Mouse (Mus musculus): ENCODE measurements around the gene Serpinb2. TPM values are rescaled to one million over a fixed set of nuclear protein-coding genes. Genes with fewer than 3 reads are reported as not detected.

Serpinb2 gene
- polyA plus RNA-seq, 1 experiment = 3.4 TPM

GRCm38 (mm10) chr1:107512194-107513138 lies 1.2 kb downstream of the Serpinb2 start:
- Histone ChIP-seq H3K27ac (ENCODE audit: control insufficient read depth, insufficient read depth, low read depth, low read length, poor library complexity) (no peak overlapping the region), H3K4me3 (replicated peaks; ENCODE audit: control insufficient read depth, low read depth, low read length) (no peak overlapping the region), H3K4me1 (ENCODE audit: control insufficient read depth, insufficient read depth, low read length) (peaks cover 2% of the 10 kb centered on the region; the same call in 1 of the 2 replicates)
- no peak for TF ChIP-seq POLR2A (IDR thresholded peaks at IDR 0.05; ENCODE audit: borderline replicate concordance, control insufficient read depth, low read depth, low read length)
- no peak for TF ChIP-seq CTCF (IDR thresholded peaks at IDR 0.05; ENCODE audit: control insufficient read depth, insufficient read depth, low read length)
- 79% methylated on average over 2 of the region's 2 CpGs for WGBS

DNA sequence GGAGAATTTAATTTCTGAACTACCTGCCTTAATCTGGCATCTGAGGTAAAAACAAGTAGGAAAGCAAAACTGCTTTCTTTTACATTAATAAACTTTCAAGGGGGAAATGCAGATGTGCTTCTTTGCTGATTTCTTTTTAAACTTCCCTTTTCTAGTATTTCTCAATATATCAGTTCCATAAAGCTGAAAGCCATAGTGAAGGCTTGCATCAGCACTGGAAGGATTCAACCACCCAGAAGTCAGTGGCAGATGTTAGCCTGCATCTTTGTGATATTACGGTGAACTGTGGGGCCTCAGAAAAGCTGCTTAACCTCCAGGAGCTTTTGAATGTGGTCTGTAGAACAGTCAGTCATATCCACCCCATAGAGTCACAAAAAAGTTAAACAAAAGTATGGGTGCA lies 2.3 kb downstream of the Serpinb2 start:
- Histone ChIP-seq H3K27ac (ENCODE audit: control insufficient read depth, insufficient read depth, low read depth, low read length, poor library complexity) (no peak overlapping the region), H3K4me1 (ENCODE audit: control insufficient read depth, insufficient read depth, low read length) (peaks cover 2% of the 10 kb centered on the region; the same call in 1 of the 2 replicates), H3K4me3 (replicated peaks; ENCODE audit: control insufficient read depth, low read depth, low read length) (no peak overlapping the region)
- TF ChIP-seq CTCF (IDR thresholded peaks at IDR 0.05; ENCODE audit: control insufficient read depth, insufficient read depth, low read length) (no peak), POLR2A (IDR thresholded peaks at IDR 0.05; ENCODE audit: borderline replicate concordance, control insufficient read depth, low read depth, low read length) (no peak)
- WGBS = 44% methylated on average over 1 of the region's 1 CpGs

- 24% methylated on average over 2 of the region's 2 CpGs for WGBS
- no peak for TF ChIP-seq POLR2A (IDR thresholded peaks at IDR 0.05; ENCODE audit: borderline replicate concordance, control insufficient read depth, low read depth, low read length)
- no peak for TF ChIP-seq CTCF (IDR thresholded peaks at IDR 0.05; ENCODE audit: control insufficient read depth, insufficient read depth, low read length)
- no peak overlapping the region for H3K4me3 ChIP-seq (replicated peaks; ENCODE audit: control insufficient read depth, low read depth, low read length)
- no peak overlapping the region for H3K27ac ChIP-seq (ENCODE audit: control insufficient read depth, insufficient read depth, low read depth, low read length, poor library complexity)
- H3K4me1 ChIP-seq (ENCODE audit: control insufficient read depth, insufficient read depth, low read length) = peaks cover 2% of the 10 kb centered on the region; the same call in 1 of the 2 replicates
These were observed 4.7 kb downstream of the Serpinb2 start for GRCm38 (mm10) chr1:107515839-107516498.

- Histone ChIP-seq H3K4me3 (replicated peaks; ENCODE audit: control insufficient read depth, low read depth, low read length) (no peak overlapping the region), H3K27ac (ENCODE audit: control insufficient read depth, insufficient read depth, low read depth, low read length, poor library complexity) (no peak overlapping the region), H3K4me1 (ENCODE audit: control insufficient read depth, insufficient read depth, low read length) (peaks cover 3% of the 10 kb centered on the region)
- WGBS = 5% methylated on average over 4 of the region's 4 CpGs
- TF ChIP-seq CTCF (IDR thresholded peaks at IDR 0.05; ENCODE audit: control insufficient read depth, insufficient read depth, low read length) = no peak
- no peak for TF ChIP-seq POLR2A (IDR thresholded peaks at IDR 0.05; ENCODE audit: borderline replicate concordance, control insufficient read depth, low read depth, low read length)
These were observed 14.4 kb downstream of the Serpinb2 start for GRCm38 (mm10) chr1:107525592-107525991.

DNA sequence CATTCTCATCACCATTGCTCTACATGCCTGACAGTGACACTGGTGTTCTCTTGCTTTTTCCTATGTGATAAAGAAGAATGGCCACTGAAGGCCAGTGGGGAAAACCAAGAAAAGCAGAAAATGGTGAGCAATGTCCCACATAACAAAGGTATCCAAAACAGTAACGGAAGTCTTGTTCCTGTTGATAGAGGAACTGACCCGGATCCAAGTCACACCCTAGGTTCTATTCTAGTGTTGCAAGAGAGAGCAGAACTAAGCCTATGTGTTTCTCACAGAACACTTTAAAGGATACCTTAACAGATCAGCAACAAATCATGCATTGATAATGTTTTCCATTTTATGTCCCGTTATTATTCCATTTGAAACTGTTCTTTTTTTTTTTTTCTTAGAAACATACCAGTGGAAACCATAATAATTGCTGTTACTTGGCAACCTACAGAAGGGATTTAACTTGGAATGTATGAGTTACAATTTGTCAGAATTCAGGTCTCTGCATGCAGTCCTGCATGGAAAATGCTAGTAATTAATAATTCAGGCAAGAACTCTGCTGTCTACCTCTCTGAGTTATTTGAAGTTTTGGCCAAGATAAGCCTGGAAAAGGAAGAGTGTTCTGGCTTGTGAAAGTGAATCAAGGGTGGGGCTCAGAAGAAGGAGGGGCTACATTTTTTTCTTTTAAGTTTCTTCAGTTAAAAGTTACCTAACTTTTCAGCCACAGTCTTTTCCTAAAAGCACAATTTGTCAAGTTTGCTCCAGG lies 17.3 kb downstream of the Serpinb2 start:
- WGBS = 22% methylated on average over 3 of the region's 3 CpGs
- Histone ChIP-seq H3K4me3 (replicated peaks; ENCODE audit: control insufficient read depth, low read depth, low read length) (no peak overlapping the region), H3K27ac (ENCODE audit: control insufficient read depth, insufficient read depth, low read depth, low read length, poor library complexity) (no peak overlapping the region; the same call in 1 of the 2 replicates), H3K4me1 (ENCODE audit: control insufficient read depth, insufficient read depth, low read length) (peaks cover 3% of the 10 kb centered on the region)
- no peak for TF ChIP-seq CTCF (IDR thresholded peaks at IDR 0.05; ENCODE audit: control insufficient read depth, insufficient read depth, low read length)
- no peak for TF ChIP-seq POLR2A (IDR thresholded peaks at IDR 0.05; ENCODE audit: borderline replicate concordance, control insufficient read depth, low read depth, low read length)

- no peak overlapping the region for H3K27ac ChIP-seq (ENCODE audit: control insufficient read depth, insufficient read depth, low read depth, low read length, poor library complexity)
- H3K4me1 ChIP-seq (ENCODE audit: control insufficient read depth, insufficient read depth, low read length) = peaks cover 1% of the 10 kb centered on the region
- TF ChIP-seq POLR2A (IDR thresholded peaks at IDR 0.05; ENCODE audit: borderline replicate concordance, control insufficient read depth, low read depth, low read length) = no peak
- TF ChIP-seq CTCF (IDR thresholded peaks at IDR 0.05; ENCODE audit: control insufficient read depth, insufficient read depth, low read length) = no peak
- WGBS = 61% methylated on average over 5 of the region's 5 CpGs
- H3K4me3 ChIP-seq (replicated peaks; ENCODE audit: control insufficient read depth, low read depth, low read length) = peak overlapping the region; percentile 59
These were observed 18.3 kb downstream of the Serpinb2 start for GRCm38 (mm10) chr1:107529365-107530052.

GRCm38 (mm10) chr1:107533736-107534135 lies 22.5 kb downstream of the Serpinb2 start:
- no peak overlapping the region for H3K27ac ChIP-seq (ENCODE audit: control insufficient read depth, insufficient read depth, low read depth, low read length, poor library complexity)
- H3K4me1 ChIP-seq (ENCODE audit: control insufficient read depth, insufficient read depth, low read length) = no peaks in the 10 kb centered on the region; the same call in 1 of the 2 replicates
- TF ChIP-seq POLR2A (IDR thresholded peaks at IDR 0.05; ENCODE audit: borderline replicate concordance, control insufficient read depth, low read depth, low read length) = no peak
- TF ChIP-seq CTCF (IDR thresholded peaks at IDR 0.05; ENCODE audit: control insufficient read depth, insufficient read depth, low read length) = no peak
- H3K4me3 ChIP-seq (replicated peaks; ENCODE audit: control insufficient read depth, low read depth, low read length) = no peak overlapping the region
- WGBS = 27% methylated on average over 3 of the region's 3 CpGs

Data from bone marrow, adult 2 months (tissue).